Mouse (Mus musculus): ENCODE measurements around the gene Lzts3.
"Not testable (repeated sequence)": the region's sequence is repeated elsewhere in the genome, so short reads cannot be mapped to it uniquely, and the experiment has no call there.

Gene Lzts3

GRCm38 (mm10) chr2:130642684-130643369 lies at the start of gene Lzts3:
Gene Lzts3 (minus strand): TSS chr2:130642803.
- DNase-seq = peak; percentile 92

- DNase-seq = no peak
Measured at GRCm38 (mm10) chr2:130689011-130689410, 46.4 kb upstream of the Lzts3 start.

- DNase-seq = no peak
Measured at GRCm38 (mm10) chr2:130685426-130685825, 42.8 kb upstream of the Lzts3 start.

- no peak for DNase-seq
Measured at GRCm38 (mm10) chr2:130681531-130681930, 38.9 kb upstream of the Lzts3 start.

GRCm38 (mm10) chr2:130679899-130680298 lies 37.3 kb upstream of the Lzts3 start:
- DNase-seq = no peak

GRCm38 (mm10) chr2:130679154-130679553 lies 36.6 kb upstream of the Lzts3 start:
- no peak for DNase-seq

GRCm38 (mm10) chr2:130677211-130677610 lies 34.6 kb upstream of the Lzts3 start:
- DNase-seq = no peak

- DNase-seq = peak; percentile 82
Measured at GRCm38 (mm10) chr2:130667559-130667958, 25.0 kb upstream of the Lzts3 start, which contains the start of gene Itpa. Gene Itpa (plus strand): TSS chr2:130667610.

GRCm38 (mm10) chr2:130664102-130664701 lies 21.6 kb upstream of the Lzts3 start, which contains the start of gene Ddrgk1:
Gene Ddrgk1 (minus strand): TSS chr2:130664659.
- peak; percentile 89 for DNase-seq

GRCm38 (mm10) chr2:130663342-130663741 lies 20.7 kb upstream of the Lzts3 start:
- DNase-seq = no peak

- no peak for DNase-seq
Measured at GRCm38 (mm10) chr2:130658530-130658929, 15.9 kb upstream of the Lzts3 start.

- peak; percentile 58 for DNase-seq
Measured at GRCm38 (mm10) chr2:130657541-130657940, 14.9 kb upstream of the Lzts3 start.

- no peak for DNase-seq
Measured at GRCm38 (mm10) chr2:130656536-130656935, 13.9 kb upstream of the Lzts3 start.

- no peak for DNase-seq
Measured at GRCm38 (mm10) chr2:130655660-130656339, 13.2 kb upstream of the Lzts3 start.

GRCm38 (mm10) chr2:130653760-130654159 lies 11.2 kb upstream of the Lzts3 start:
- no peak for DNase-seq

GRCm38 (mm10) chr2:130653303-130653702 lies 10.7 kb upstream of the Lzts3 start:
- no peak for DNase-seq

- not testable (repeated sequence) for DNase-seq
Measured at GRCm38 (mm10) chr2:130649028-130649427, 6.4 kb upstream of the Lzts3 start.

GRCm38 (mm10) chr2:130645198-130645597 lies 2.6 kb upstream of the Lzts3 start:
- no peak for DNase-seq

GRCm38 (mm10) chr2:130642197-130642660 lies 374 bp downstream of the Lzts3 start:
- no peak for DNase-seq

GRCm38 (mm10) chr2:130641351-130642025 lies 1.1 kb downstream of the Lzts3 start:
- DNase-seq = no peak

GRCm38 (mm10) chr2:130639276-130639675 lies 3.3 kb downstream of the Lzts3 start:
- DNase-seq = no peak

- no peak for DNase-seq
Measured at GRCm38 (mm10) chr2:130638101-130638611, 4.4 kb downstream of the Lzts3 start.

GRCm38 (mm10) chr2:130635847-130636246 lies 6.8 kb downstream of the Lzts3 start:
- peak; percentile 17 for DNase-seq

Data from right cerebral cortex, postnatal 14 days (tissue).